Mouse (Mus musculus): ENCODE results near the gene Irf9. TPM values are rescaled to one million over a fixed set of nuclear protein-coding genes. Genes with fewer than 3 reads are reported as not detected.

The Irf9 gene
- 8.8 and 9.0 TPM in 2 replicates for polyA plus RNA-seq (2016; fragmentation: Nextera tagmentation; extraction: Ambion mirVana)

- no peaks in the 10 kb centered on the region for H3K27me3 ChIP-seq (replicated peaks)
- H3K4me1 ChIP-seq: no peaks in the 10 kb centered on the region
- H3K4me3 ChIP-seq: no peak within 1 kb of the TSS
- H3K9ac ChIP-seq: 0 out of 2 replicates have a peak within 1 kb of the TSS, but pooled peaks have one; percentile 9
- H3K4me2 ChIP-seq (replicated peaks): peak within 1 kb of the TSS; percentile 40
- H3K36me3 ChIP-seq: peaks cover 83% of the 10 kb centered on the region
- no peak for ATAC-seq (ENCODE audit: low FRiP score, low read depth)
- no peak within 1 kb of the TSS for H3K27ac ChIP-seq
- H3K9me3 ChIP-seq: no peaks in the 10 kb centered on the region
- WGBS: 88% methylated on average over 7 of the region's 7 CpGs
Measured at GRCm38 (mm10) chr14:55603271-55603632, at the start of gene Irf9. TSS of gene Irf9 (plus strand) at chr14:55603571.

GRCm38 (mm10) chr14:55554635-55555034 lies 48.7 kb upstream of the Irf9 start:
- Histone ChIP-seq H3K4me2 (replicated peaks) (no peak overlapping the region), H3K9ac (no peak overlapping the region), H3K27ac (no peak overlapping the region), H3K4me3 (no peak overlapping the region), H3K36me3 (no peaks in the 10 kb centered on the region), H3K9me3 (no peaks in the 10 kb centered on the region), H3K4me1 (no peaks in the 10 kb centered on the region), H3K27me3 (replicated peaks) (no peaks in the 10 kb centered on the region)
- ATAC-seq (ENCODE audit: low FRiP score, low read depth): no peak

DNA sequence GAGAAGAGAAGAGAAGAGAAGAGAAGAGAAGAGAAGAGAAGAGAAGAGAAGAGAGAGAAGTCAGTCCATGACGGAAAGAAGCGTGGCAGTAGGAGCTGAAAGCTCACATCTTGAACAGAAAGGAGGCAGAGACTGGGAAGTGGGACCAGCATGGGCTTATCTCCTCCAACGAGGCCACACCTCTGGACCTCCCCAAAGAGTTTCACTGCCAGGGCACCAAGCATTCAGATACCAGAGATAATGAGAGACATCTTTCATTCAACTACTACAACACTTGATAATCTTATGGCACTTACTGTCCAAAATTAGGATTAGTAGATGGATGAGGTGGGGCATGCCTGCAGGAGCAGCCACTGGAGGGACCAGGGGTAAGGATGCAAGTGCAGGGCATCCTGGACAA lies 47.6 kb upstream of the Irf9 start:
- Histone ChIP-seq H3K27ac (no peak overlapping the region), H3K9me3 (no peaks in the 10 kb centered on the region), H3K4me3 (no peak overlapping the region), H3K4me2 (replicated peaks) (no peak overlapping the region), H3K4me1 (no peaks in the 10 kb centered on the region), H3K36me3 (no peaks in the 10 kb centered on the region), H3K27me3 (replicated peaks) (no peaks in the 10 kb centered on the region), H3K9ac (no peak overlapping the region)
- no peak for ATAC-seq (ENCODE audit: low FRiP score, low read depth)
- 79% methylated on average over 3 of the region's 3 CpGs for WGBS

DNA sequence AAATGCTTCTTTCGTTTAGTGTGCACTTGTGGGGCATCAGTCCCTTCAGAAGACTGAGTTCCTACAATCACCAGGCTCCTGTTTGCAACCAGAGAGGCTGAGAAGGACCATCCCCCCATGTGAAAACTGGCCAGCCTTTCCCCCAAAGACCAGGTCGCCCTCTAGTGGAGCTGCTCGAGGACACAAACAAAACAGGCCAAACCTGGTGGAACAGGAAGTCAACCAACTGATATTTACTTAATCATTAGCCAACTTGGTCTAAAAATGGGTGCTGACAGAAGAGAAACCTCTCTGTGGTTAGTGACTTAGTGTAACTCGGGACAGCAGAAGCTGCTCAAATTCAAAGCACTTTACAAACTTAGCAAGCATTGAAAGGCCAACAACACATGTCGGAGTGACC lies 46.4 kb upstream of the Irf9 start:
- Histone ChIP-seq H3K27ac (no peak overlapping the region), H3K4me2 (replicated peaks) (no peak overlapping the region), H3K27me3 (replicated peaks) (no peaks in the 10 kb centered on the region), H3K4me3 (no peak overlapping the region), H3K9ac (no peak overlapping the region), H3K9me3 (no peaks in the 10 kb centered on the region), H3K4me1 (peaks cover 11% of the 10 kb centered on the region), H3K36me3 (no peaks in the 10 kb centered on the region)
- no peak for ATAC-seq (ENCODE audit: low FRiP score, low read depth)
- WGBS: 27% methylated on average over 5 of the region's 5 CpGs

DNA sequence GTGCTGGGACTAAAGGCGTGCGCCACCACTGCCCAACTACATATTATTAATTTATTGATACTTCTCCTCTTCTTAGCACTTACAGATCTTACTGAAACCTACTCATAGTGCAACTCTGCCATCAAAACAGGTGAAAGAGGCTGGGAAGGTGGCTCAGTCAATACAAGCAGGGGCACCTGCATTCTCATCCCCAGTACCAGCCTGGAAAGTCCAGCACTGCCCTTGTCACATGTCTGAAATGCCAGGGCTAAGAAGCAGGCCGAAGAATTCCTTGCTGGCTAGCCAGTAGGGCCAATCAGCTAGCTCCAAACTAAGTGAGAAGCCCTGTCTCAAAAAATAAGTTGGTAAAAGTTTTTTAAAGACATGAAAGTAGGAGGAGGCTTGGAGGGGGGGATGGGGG lies 45.8 kb upstream of the Irf9 start:
- no peak for ATAC-seq (ENCODE audit: low FRiP score, low read depth)
- WGBS: 91% methylated on average over 3 of the region's 3 CpGs
- Histone ChIP-seq H3K9me3 (no peaks in the 10 kb centered on the region), H3K27me3 (replicated peaks) (no peaks in the 10 kb centered on the region), H3K27ac (no peak overlapping the region), H3K36me3 (no peaks in the 10 kb centered on the region), H3K4me2 (replicated peaks) (no peak overlapping the region), H3K9ac (no peak overlapping the region), H3K4me1 (peaks cover 14% of the 10 kb centered on the region), H3K4me3 (no peak overlapping the region)

DNA sequence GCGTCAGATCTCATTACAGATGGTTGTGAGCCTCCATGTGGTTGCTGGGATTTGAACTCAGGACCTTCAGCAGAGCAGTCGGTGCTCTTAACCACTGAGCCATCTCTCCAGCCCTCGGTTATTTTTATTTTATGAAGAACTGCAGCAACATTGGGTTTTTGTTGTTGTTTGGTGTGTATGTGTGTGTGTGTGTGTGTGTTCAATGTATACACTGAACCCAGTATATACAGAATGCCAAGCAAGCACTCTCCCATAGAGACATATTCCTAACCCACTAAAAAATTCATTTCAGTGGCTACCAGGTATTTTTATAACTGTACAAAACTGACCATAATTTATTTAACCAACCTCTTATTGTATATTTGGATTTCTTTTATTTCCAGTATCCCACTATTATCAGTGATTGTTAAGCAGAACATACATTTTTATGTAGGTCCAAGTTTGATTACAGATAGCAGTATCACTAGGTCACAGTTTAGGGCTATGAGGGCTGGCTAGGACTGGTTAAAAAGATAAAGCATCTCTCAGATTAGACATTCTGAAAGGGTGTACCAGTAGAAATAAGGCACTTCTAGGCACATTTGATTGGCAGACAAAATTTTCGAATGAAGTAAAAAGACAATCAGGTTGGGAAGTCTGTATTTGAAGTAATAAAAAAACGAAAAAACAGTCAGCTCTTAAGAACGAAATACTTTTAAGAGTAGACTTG lies 44.5 kb upstream of the Irf9 start:
- Histone ChIP-seq H3K4me2 (replicated peaks) (peak overlapping the region; percentile 79), H3K27me3 (replicated peaks) (no peaks in the 10 kb centered on the region), H3K9me3 (no peaks in the 10 kb centered on the region), H3K9ac (peak overlapping the region; percentile 61; the same call in 1 of the 2 replicates), H3K4me3 (no peak overlapping the region; the same call in 1 of the 2 replicates), H3K27ac (no peak overlapping the region), H3K36me3 (peaks cover 8% of the 10 kb centered on the region), H3K4me1 (peaks cover 14% of the 10 kb centered on the region)
- WGBS: 62% methylated on average over 6 of the region's 6 CpGs
- no peak for ATAC-seq (ENCODE audit: low FRiP score, low read depth)

DNA sequence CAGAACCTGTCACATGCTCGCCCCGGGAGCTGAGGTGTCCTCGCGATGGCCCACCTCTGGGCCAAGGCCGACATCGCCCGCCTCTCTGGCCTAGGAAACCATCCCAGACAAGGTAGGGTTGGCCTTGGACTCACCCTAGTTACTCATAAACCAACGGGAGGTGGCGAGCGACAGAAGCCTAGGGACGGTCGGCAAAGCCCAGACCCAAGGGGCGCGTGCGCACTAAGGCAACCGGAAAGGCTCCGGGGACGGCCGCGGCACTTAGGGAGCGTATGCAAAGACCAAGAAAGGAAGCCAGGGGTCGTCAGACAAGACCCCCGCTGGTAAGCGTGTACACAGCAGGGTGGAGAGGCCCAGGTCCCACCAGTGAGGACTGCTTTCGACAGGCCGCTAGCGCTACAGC lies 43.6 kb upstream of the Irf9 start, which contains the start of gene Dcaf11:
Gene Dcaf11, plus strand, starts transcription at position 208 of the 403 bp plus-strand sequence.
- WGBS: under 1% methylated on average over 27 of the region's 27 CpGs
- Histone ChIP-seq H3K4me3 (peak within 1 kb of the TSS; percentile 62), H3K4me2 (replicated peaks) (peak within 1 kb of the TSS; percentile 79), H3K27me3 (replicated peaks) (no peaks in the 10 kb centered on the region), H3K4me1 (peaks cover 14% of the 10 kb centered on the region), H3K9me3 (no peaks in the 10 kb centered on the region), H3K27ac (peak within 1 kb of the TSS; percentile 90), H3K36me3 (peaks cover 17% of the 10 kb centered on the region), H3K9ac (peak within 1 kb of the TSS; percentile 61)
- ATAC-seq (ENCODE audit: low FRiP score, low read depth): peak; percentile 85

- H3K36me3 ChIP-seq: peaks cover 23% of the 10 kb centered on the region
- peak within 1 kb of the TSS; percentile 61 for H3K9ac ChIP-seq
- peak; percentile 98 for ATAC-seq (ENCODE audit: low FRiP score, low read depth)
- H3K9me3 ChIP-seq: no peaks in the 10 kb centered on the region
- peak within 1 kb of the TSS; percentile 62 for H3K4me3 ChIP-seq
- H3K27ac ChIP-seq: peak within 1 kb of the TSS; percentile 90
- under 1% methylated on average over 51 of the region's 51 CpGs for WGBS
- peak within 1 kb of the TSS; percentile 79 for H3K4me2 ChIP-seq (replicated peaks)
- H3K27me3 ChIP-seq (replicated peaks): no peaks in the 10 kb centered on the region
- H3K4me1 ChIP-seq: peaks cover 14% of the 10 kb centered on the region
Measured at GRCm38 (mm10) chr14:55560202-55561073, 42.9 kb upstream of the Irf9 start, which contains the start of gene A730061H03Rik. TSS of gene A730061H03Rik (minus strand) at chr14:55560406.

- WGBS: 88% methylated on average over 10 of the region's 10 CpGs
- Histone ChIP-seq H3K27ac (no peak overlapping the region), H3K27me3 (replicated peaks) (no peaks in the 10 kb centered on the region), H3K9ac (no peak overlapping the region), H3K9me3 (no peaks in the 10 kb centered on the region), H3K4me2 (replicated peaks) (peak overlapping the region; percentile 79), H3K4me1 (peaks cover 14% of the 10 kb centered on the region), H3K36me3 (peaks cover 37% of the 10 kb centered on the region), H3K4me3 (no peak overlapping the region)
- no peak for ATAC-seq (ENCODE audit: low FRiP score, low read depth)
Measured at GRCm38 (mm10) chr14:55561860-55562259, 41.5 kb upstream of the Irf9 start.

DNA sequence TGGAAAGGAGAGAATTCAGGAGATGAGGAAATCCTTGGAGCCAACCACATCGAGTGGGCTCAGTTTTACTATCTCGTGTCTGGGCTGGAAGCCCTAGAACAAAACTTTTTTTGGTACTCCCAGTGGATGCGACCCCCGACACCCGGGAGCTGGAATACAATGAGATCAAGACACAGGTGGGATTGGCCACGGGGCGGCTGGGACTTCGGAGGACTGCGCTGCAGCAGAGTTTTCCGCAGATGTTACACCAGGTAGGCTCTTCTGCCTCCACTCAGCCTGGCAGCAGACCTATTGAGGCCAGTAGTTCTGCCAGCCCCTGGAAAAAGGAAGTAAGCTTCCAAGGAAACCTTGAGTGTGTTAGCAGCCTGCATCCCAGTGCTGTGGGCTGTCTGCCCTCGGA lies 40.1 kb upstream of the Irf9 start:
- H3K4me3 ChIP-seq: no peak overlapping the region
- no peak for ATAC-seq (ENCODE audit: low FRiP score, low read depth)
- no peak overlapping the region for H3K4me2 ChIP-seq (replicated peaks)
- peaks cover 49% of the 10 kb centered on the region for H3K36me3 ChIP-seq
- peaks cover 14% of the 10 kb centered on the region for H3K4me1 ChIP-seq
- H3K27me3 ChIP-seq (replicated peaks): no peaks in the 10 kb centered on the region
- 93% methylated on average over 11 of the region's 11 CpGs for WGBS
- no peaks in the 10 kb centered on the region for H3K9me3 ChIP-seq
- no peak overlapping the region for H3K27ac ChIP-seq
- no peak overlapping the region for H3K9ac ChIP-seq

DNA sequence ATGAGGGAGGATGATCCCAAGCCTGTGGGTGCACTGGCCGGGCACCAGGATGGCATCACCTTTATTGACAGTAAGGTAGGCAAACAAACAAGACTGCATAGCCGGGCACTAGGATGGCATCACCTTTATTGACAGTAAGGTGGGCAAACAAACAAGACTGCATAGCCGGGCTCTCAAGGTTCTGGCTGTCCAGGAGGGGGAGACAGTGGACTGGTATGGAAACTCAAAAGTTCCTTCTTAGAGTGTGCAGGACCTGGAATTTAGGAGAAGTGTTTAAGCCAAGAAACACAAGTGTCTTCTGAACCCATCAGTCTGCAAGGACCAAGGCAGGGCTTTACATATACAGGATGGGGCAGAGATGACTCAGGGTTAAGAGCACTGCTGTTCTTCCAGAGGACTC lies 37.6 kb upstream of the Irf9 start:
- Histone ChIP-seq H3K27me3 (replicated peaks) (no peaks in the 10 kb centered on the region), H3K9ac (no peak overlapping the region), H3K36me3 (peaks cover 63% of the 10 kb centered on the region), H3K4me3 (no peak overlapping the region), H3K9me3 (no peaks in the 10 kb centered on the region), H3K4me1 (peaks cover 14% of the 10 kb centered on the region), H3K4me2 (replicated peaks) (no peak overlapping the region), H3K27ac (no peak overlapping the region)
- WGBS: 79% methylated on average over 3 of the region's 3 CpGs
- no peak for ATAC-seq (ENCODE audit: low FRiP score, low read depth)

- Histone ChIP-seq H3K4me3 (no peak overlapping the region), H3K9ac (no peak overlapping the region), H3K27me3 (replicated peaks) (no peaks in the 10 kb centered on the region), H3K4me1 (no peaks in the 10 kb centered on the region), H3K9me3 (no peaks in the 10 kb centered on the region), H3K36me3 (peaks cover 66% of the 10 kb centered on the region), H3K4me2 (replicated peaks) (no peak overlapping the region), H3K27ac (no peak overlapping the region)
- no peak for ATAC-seq (ENCODE audit: low FRiP score, low read depth)
- 86% methylated on average over 3 of the region's 3 CpGs for WGBS
Measured at GRCm38 (mm10) chr14:55567496-55567895, 35.9 kb upstream of the Irf9 start.

All from neural tube, embryonic 12.5 days (tissue).